In genomic region chr11:45850317-45850716, GRCm38 (mm10) we compare ENCODE assay signal across 1 mouse cellular context.
TF ChIP-seq lines count a peak whose summit lies in the region.

No protein-coding gene starts in this region.

TF ChIP-seq in CH12.LX, 34 proteins besides CTCF, POLR2A, EP300 and RAD21 (continued from another document):
- TF ChIP-seq ZNF384 (IDR thresholded peaks at IDR 0.05; ENCODE audit: low read depth, low read length): peak; percentile 86
